8 mouse cellular contexts compared by ENCODE assay signal in genomic region chr12:69184342-69185295, GRCm38 (mm10). TPM values are rescaled to one million over a fixed set of nuclear protein-coding genes. Genes with fewer than 3 reads are reported as not detected.
A peak's percentile ranks its signal among the peaks of the same experiment; 100 is the strongest.
DNase-seq lines count a peak whose midpoint lies in the region; ATAC-seq and TF ChIP-seq lines count a peak whose summit lies in the region.

No protein-coding gene starts in this region.

- H3K9ac ChIP-seq in hindbrain, embryonic 12.5 days = peak overlapping the region; percentile 95

- no peak for TF ChIP-seq POLR2A in bone marrow macrophage, adult 2 months (IDR thresholded peaks at IDR 0.05; ENCODE audit: borderline replicate concordance, low read depth, low read length)
- no peak for TF ChIP-seq POLR2A in spleen, adult 2 months (IDR thresholded peaks at IDR 0.05; ENCODE audit: low read depth, low read length)

- H3K9me3 ChIP-seq in hindbrain, embryonic 12.5 days (replicated peaks) = no peaks in the 10 kb centered on the region
- H3K9me3 ChIP-seq in limb, embryonic 10.5 days (replicated peaks) = no peaks in the 10 kb centered on the region

- peak overlapping the region; percentile 92 for H3K4me2 ChIP-seq in hindbrain, embryonic 12.5 days (replicated peaks)

- H3K36me3 ChIP-seq in hindbrain, embryonic 12.5 days = peaks cover 14% of the 10 kb centered on the region
- peaks cover 44% of the 10 kb centered on the region for H3K36me3 ChIP-seq in limb, embryonic 10.5 days
- peaks cover 6% of the 10 kb centered on the region for H3K36me3 ChIP-seq in spleen, adult 2 months (ENCODE audit: control insufficient read depth, insufficient read depth, low read length)

- ATAC-seq in frontal cortex, adult (ENCODE audit: low TSS enrichment) = peak; percentile 58
- ATAC-seq in hindbrain, embryonic 12.5 days (ENCODE audit: low FRiP score) = peak; percentile 64
- peak; percentile 33 for ATAC-seq in megakaryocyte progenitor cell, adult 5-6 weeks (replicated peaks; ENCODE audit: poor library complexity)

- peak; percentile 60 for DNase-seq in layer of hippocampus, adult 11-12 months (ENCODE audit: low spot score)
- DNase-seq in layer of hippocampus, adult 9-10 months (ENCODE audit: low spot score) = no peak
- peak; percentile 76 for DNase-seq in limb, embryonic 10.5 days (ENCODE audit: low spot score)
- peak in 1 of 2 experiments; percentile 61 for DNase-seq in spleen, adult 2 months (ENCODE audit: low read depth in 1 of 2, low spot score in 2 of 2)

- TF ChIP-seq CTCF in bone marrow macrophage, adult 2 months (IDR thresholded peaks at IDR 0.05; ENCODE audit: low read depth, low read length) = no peak
- no peak for TF ChIP-seq CTCF in spleen, adult 2 months (IDR thresholded peaks at IDR 0.05; ENCODE audit: extremely low read depth, insufficient read depth, insufficient read length, insufficient replicate concordance)

- peaks cover 7% of the 10 kb centered on the region for H3K4me1 ChIP-seq in bone marrow macrophage, adult 2 months (ENCODE audit: control insufficient read depth, insufficient read depth, low read length)
- peaks cover 19% of the 10 kb centered on the region for H3K4me1 ChIP-seq in hindbrain, embryonic 12.5 days
- H3K4me1 ChIP-seq in limb, embryonic 10.5 days = peaks cover 16% of the 10 kb centered on the region
- peaks cover 6% of the 10 kb centered on the region for H3K4me1 ChIP-seq in spleen, adult 2 months (ENCODE audit: control insufficient read depth, insufficient read depth, insufficient read length)

- H3K4me3 ChIP-seq in bone marrow macrophage, adult 2 months (ENCODE audit: insufficient read depth, low read length) = peak overlapping the region; percentile 96
- peak overlapping the region; percentile 91 for H3K4me3 ChIP-seq in hindbrain, embryonic 12.5 days
- H3K4me3 ChIP-seq in limb, embryonic 10.5 days = peak overlapping the region; percentile 87
- peak overlapping the region; percentile 90 for H3K4me3 ChIP-seq in spleen, adult 2 months (ENCODE audit: extremely low read depth, insufficient read depth, insufficient read length)

- 2% methylated on average over 84 of the region's 86 CpGs for WGBS in hindbrain, embryonic 12.5 days
- WGBS in limb, embryonic 10.5 days = 4% methylated on average over 78 of the region's 86 CpGs
- WGBS in spleen, adult 2 months = under 1% methylated on average over 82 of the region's 86 CpGs

- H3K27me3 ChIP-seq in hindbrain, embryonic 12.5 days = no peaks in the 10 kb centered on the region
- H3K27me3 ChIP-seq in limb, embryonic 10.5 days (ENCODE audit: low read depth, poor library complexity, severe bottlenecking) = no peaks in the 10 kb centered on the region
- H3K27me3 ChIP-seq in spleen, adult 2 months (ENCODE audit: control insufficient read depth, insufficient read depth, low read length) = no peaks in the 10 kb centered on the region

- H3K27ac ChIP-seq in bone marrow macrophage, adult 2 months (ENCODE audit: insufficient read depth, low read depth, low read length) = peak overlapping the region; percentile 80
- H3K27ac ChIP-seq in hindbrain, embryonic 12.5 days = peak overlapping the region; percentile 95
- H3K27ac ChIP-seq in limb, embryonic 10.5 days = peak overlapping the region; percentile 96
- H3K27ac ChIP-seq in spleen, adult 2 months (ENCODE audit: insufficient read depth, low read length) = peak overlapping the region; percentile 89

RNA-seq across cellular contexts. Expression of gene Mgat2, which starts 0.7 kb away (rescaled TPM):
- 58.3 and 60.4 TPM in 2 replicates for polyA plus RNA-seq in bone marrow macrophage, adult 2 months (2012; ENCODE audit: insufficient read depth, insufficient read length, missing spikeins)
- 53.2 and 60.2 TPM in 2 replicates for polyA plus RNA-seq in hindbrain, embryonic 12.5 days (2016; fragmentation: Nextera tagmentation; extraction: Ambion mirVana)
- 35.4 and 37.9 TPM in 2 replicates for polyA plus RNA-seq in limb, embryonic 10.5 days (2016; fragmentation: Nextera tagmentation; extraction: Ambion mirVana)
- total RNA-seq in megakaryocyte progenitor cell, adult 5-6 weeks (2015) = 145 TPM in 2 replicates
- 149 and 155 TPM in 2 replicates for total RNA-seq in megakaryocyte progenitor cell, adult 5-6 weeks (2017)
- polyA plus RNA-seq in spleen, adult 2 months (2012; rRNA removed) = 14.8 and 17.9 TPM in 2 replicates

RNA-seq across cellular contexts. Expression of gene Rpl36al, which starts 0.7 kb away (rescaled TPM):
- 390 and 430 TPM in 2 replicates for polyA plus RNA-seq in bone marrow macrophage, adult 2 months (2012; ENCODE audit: insufficient read depth, insufficient read length, missing spikeins)
- 409 and 448 TPM in 2 replicates for polyA plus RNA-seq in hindbrain, embryonic 12.5 days (2016; fragmentation: Nextera tagmentation; extraction: Ambion mirVana)
- 536 and 653 TPM in 2 replicates for polyA plus RNA-seq in limb, embryonic 10.5 days (2016; fragmentation: Nextera tagmentation; extraction: Ambion mirVana)
- 1,035 and 1,112 TPM in 2 replicates for total RNA-seq in megakaryocyte progenitor cell, adult 5-6 weeks (2015)
- total RNA-seq in megakaryocyte progenitor cell, adult 5-6 weeks (2017) = 1,330 and 1,393 TPM in 2 replicates
- polyA plus RNA-seq in spleen, adult 2 months (2012; rRNA removed) = 75.1 and 98.9 TPM in 2 replicates

RNA-seq across cellular contexts. Expression of gene Gm49383, which starts 12.3 kb away (rescaled TPM):
- 3.6 and 4.5 TPM in 2 replicates for polyA plus RNA-seq in bone marrow macrophage, adult 2 months (2012; ENCODE audit: insufficient read depth, insufficient read length, missing spikeins)
- polyA plus RNA-seq in hindbrain, embryonic 12.5 days (2016; fragmentation: Nextera tagmentation; extraction: Ambion mirVana) = 21.4 and 24.7 TPM in 2 replicates
- 54.8 and 61.0 TPM in 2 replicates for polyA plus RNA-seq in limb, embryonic 10.5 days (2016; fragmentation: Nextera tagmentation; extraction: Ambion mirVana)
- total RNA-seq in megakaryocyte progenitor cell, adult 5-6 weeks (2015) = 4.9 and 6.8 TPM in 2 replicates
- 31.7 and 39.3 TPM in 2 replicates for total RNA-seq in megakaryocyte progenitor cell, adult 5-6 weeks (2017)
- polyA plus RNA-seq in spleen, adult 2 months (2012; rRNA removed) = 1.8 and 3.1 TPM in 2 replicates

RNA-seq across cellular contexts. Expression of gene Dnaaf2, which starts 13.6 kb away (rescaled TPM):
- polyA plus RNA-seq in bone marrow macrophage, adult 2 months (2012; ENCODE audit: insufficient read depth, insufficient read length, missing spikeins) = 1.6 and 2.1 TPM in 2 replicates
- polyA plus RNA-seq in hindbrain, embryonic 12.5 days (2016; fragmentation: Nextera tagmentation; extraction: Ambion mirVana) = 12.7 and 13.1 TPM in 2 replicates
- polyA plus RNA-seq in limb, embryonic 10.5 days (2016; fragmentation: Nextera tagmentation; extraction: Ambion mirVana) = 16.7 and 17.0 TPM in 2 replicates
- total RNA-seq in megakaryocyte progenitor cell, adult 5-6 weeks (2015) = 6.0 and 6.3 TPM in 2 replicates
- 5.3 and 7.5 TPM in 2 replicates for total RNA-seq in megakaryocyte progenitor cell, adult 5-6 weeks (2017)
- polyA plus RNA-seq in spleen, adult 2 months (2012; rRNA removed) = 1.4 and 1.5 TPM in 2 replicates

RNA-seq across cellular contexts. Expression of gene Lrr1, which starts 16.0 kb away (rescaled TPM):
- 5.7 and 6.3 TPM in 2 replicates for polyA plus RNA-seq in bone marrow macrophage, adult 2 months (2012; ENCODE audit: insufficient read depth, insufficient read length, missing spikeins)
- 15.0 and 15.5 TPM in 2 replicates for polyA plus RNA-seq in hindbrain, embryonic 12.5 days (2016; fragmentation: Nextera tagmentation; extraction: Ambion mirVana)
- polyA plus RNA-seq in limb, embryonic 10.5 days (2016; fragmentation: Nextera tagmentation; extraction: Ambion mirVana) = 30.6 and 31.1 TPM in 2 replicates
- 32.3 and 40.5 TPM in 2 replicates for total RNA-seq in megakaryocyte progenitor cell, adult 5-6 weeks (2015)
- total RNA-seq in megakaryocyte progenitor cell, adult 5-6 weeks (2017) = 11.6 and 17.9 TPM in 2 replicates
- polyA plus RNA-seq in spleen, adult 2 months (2012; rRNA removed) = 0.82 and 1.9 TPM in 2 replicates
